11 mouse cellular contexts compared by ENCODE assay signal in the genomic region with DNA sequence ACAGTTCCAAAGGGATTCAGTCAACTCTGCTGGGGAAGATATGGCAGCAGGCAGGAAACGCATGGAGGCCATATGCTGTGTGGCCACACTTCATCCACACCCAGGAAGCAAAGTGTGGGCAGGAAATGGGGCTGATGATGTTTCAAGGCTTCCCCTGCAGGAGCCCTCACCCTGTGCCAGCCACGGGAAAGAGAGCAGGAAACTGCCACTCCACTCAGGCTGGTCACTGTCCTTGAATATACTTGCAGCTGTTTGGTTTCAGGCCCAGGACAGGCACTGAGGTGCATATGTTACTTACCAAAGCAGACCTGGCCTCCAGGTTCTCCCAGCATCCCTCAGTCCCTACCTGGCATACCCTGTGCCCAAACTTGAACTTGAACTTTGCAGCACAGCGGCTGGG. TPM values are rescaled to one million over a fixed set of nuclear protein-coding genes. Genes with fewer than 3 reads are reported as not detected.
DNase-seq lines count a peak whose midpoint lies in the region; ATAC-seq lines count a peak whose summit lies in the region.
"Had no signal": no experiment of that assay in that cellular context is flagged by ENCODE, and none has a peak within 500 bp of the region (broad histone marks: within the 10 kb centered on the region; RNA-seq: fewer than 3 reads in every experiment).

No protein-coding gene starts in this region.

- H3K9ac ChIP-seq in heart, embryonic 11.5 days (ENCODE audit: low read depth, low read length), result no peak overlapping the region
- H3K9ac ChIP-seq: limb, embryonic 13.5 days had no signal

- no peak for ATAC-seq in heart, embryonic 11.5 days (replicated peaks; ENCODE audit: insufficient number of reproducible peaks, low FRiP score, low TSS enrichment)

- WGBS in heart, embryonic 11.5 days (ENCODE audit: insufficient replicate concordance), result 50% methylated on average over 3 of the region's 3 CpGs
- 48% methylated on average over 3 of the region's 3 CpGs for WGBS in limb, embryonic 10.5 days

- no peaks in the 10 kb centered on the region for H3K27me3 ChIP-seq in heart, embryonic 11.5 days (ENCODE audit: control insufficient read depth, insufficient read depth, low read length)
- H3K27me3 ChIP-seq in limb, embryonic 10.5 days (ENCODE audit: low read depth, poor library complexity, severe bottlenecking), result peaks cover 26% of the 10 kb centered on the region

- H3K4me3 ChIP-seq in heart, embryonic 11.5 days (ENCODE audit: low read depth, low read length), result no peak overlapping the region
- no peak overlapping the region for H3K4me3 ChIP-seq in limb, embryonic 10.5 days
- H3K4me3 ChIP-seq: limb, embryonic 13.5 days had no signal

- H3K4me2 ChIP-seq in heart, embryonic 11.5 days, result peak overlapping the region; percentile 39
- H3K4me2 ChIP-seq: limb, embryonic 13.5 days had no signal

- H3K9me3 ChIP-seq in heart, embryonic 11.5 days (replicated peaks; ENCODE audit: control insufficient read depth, low read length), result no peaks in the 10 kb centered on the region
- no peaks in the 10 kb centered on the region for H3K9me3 ChIP-seq in limb, embryonic 10.5 days (replicated peaks)
- H3K9me3 ChIP-seq: limb, embryonic 13.5 days had no signal

- DNase-seq in heart, postnatal 14 days, result no peak
- DNase-seq in 416B (ENCODE audit: low read depth) (peak; percentile 88), ZHBTc4 (ENCODE audit: low read depth, low spot score) (peak; percentile 36)
- DNase-seq in limb, embryonic 10.5 days (ENCODE audit: low spot score), result no peak
- DNase-seq in retina, postnatal 1 day, result no peak
- DNase-seq in gastrocnemius, postnatal 36 days, result no peak
- DNase-seq in urinary bladder, postnatal 10 days (ENCODE audit: low spot score), result no peak
- DNase-seq: gastrocnemius, postnatal 10 days had no signal

- H3K27ac ChIP-seq in heart, embryonic 11.5 days (ENCODE audit: low read depth, low read length), result 0 out of 2 replicates have a peak overlapping the region, but pooled peaks have one; percentile 46
- peak overlapping the region; percentile 68 for H3K27ac ChIP-seq in limb, embryonic 10.5 days
- H3K27ac ChIP-seq: limb, embryonic 13.5 days had no signal

- 0 out of 2 replicates have a peak, but pooled peaks cover 6% of the 10 kb centered on the region for H3K4me1 ChIP-seq in heart, embryonic 11.5 days (ENCODE audit: control insufficient read depth, insufficient read depth, low read length)
- H3K4me1 ChIP-seq in limb, embryonic 10.5 days, result peaks cover 20% of the 10 kb centered on the region

- intact Hi-C loops in heart, postnatal 14 days (cut with DNase I), result no loop called here
- intact Hi-C loops in gastrocnemius, postnatal 36 days (cut with DNase I), result no loop called here

- no peaks in the 10 kb centered on the region for H3K36me3 ChIP-seq in heart, embryonic 11.5 days (ENCODE audit: control insufficient read depth, insufficient read depth, low read length)
- H3K36me3 ChIP-seq in limb, embryonic 10.5 days, result no peaks in the 10 kb centered on the region
- H3K36me3 ChIP-seq: limb, embryonic 13.5 days had no signal

RNA-seq across cellular contexts. Expression of gene Fam169a, which starts 2.7 kb away (rescaled TPM):
- 14.2 and 15.0 TPM in 2 replicates for polyA plus RNA-seq in heart, embryonic 11.5 days (2014; fragmentation: Nextera tagmentation; extraction: Ambion mirVana)
- total RNA-seq in heart, postnatal 14 days (2021), result under 1 TPM; 0.24 to 0.29 TPM
- polyA plus RNA-seq in limb, embryonic 10.5 days (2016; fragmentation: Nextera tagmentation; extraction: Ambion mirVana), result 7.5 and 7.8 TPM in 2 replicates
- total RNA-seq in gastrocnemius, postnatal 36 days (2021), result not detected

RNA-seq across cellular contexts. Expression of gene 1700029F12Rik, which starts 30.3 kb away (rescaled TPM):
- not detected in 2 replicates for polyA plus RNA-seq in heart, embryonic 11.5 days (2014; fragmentation: Nextera tagmentation; extraction: Ambion mirVana)
- total RNA-seq in heart, postnatal 14 days (2021), result not detected
- polyA plus RNA-seq in limb, embryonic 10.5 days (2016; fragmentation: Nextera tagmentation; extraction: Ambion mirVana), result not detected in 2 replicates
- not detected for total RNA-seq in gastrocnemius, postnatal 36 days (2021)
- total RNA-seq: gastrocnemius, postnatal 10 days had no signal
- polyA plus RNA-seq: large intestine, adult 2 months; limb, embryonic 13.5 days had no signal

RNA-seq across cellular contexts. Expression of gene Gm6169, which starts 34.6 kb away (rescaled TPM):
- polyA plus RNA-seq in heart, embryonic 11.5 days (2014; fragmentation: Nextera tagmentation; extraction: Ambion mirVana), result 3.0 and 3.3 TPM in 2 replicates
- total RNA-seq in heart, postnatal 14 days (2021), result 10 to 100 TPM in 1 of 2 experiments, under 1 TPM in 1; 0.63 to 14.3 TPM
- polyA plus RNA-seq in limb, embryonic 10.5 days (2016; fragmentation: Nextera tagmentation; extraction: Ambion mirVana), result 1.2 and 2.0 TPM in 2 replicates
- 1 to 10 TPM in 1 of 2 experiments, not detected in 1; 1.1 TPM for total RNA-seq in gastrocnemius, postnatal 36 days (2021)

Comparison
In these comparisons a context has a peak if more than half of its experiments do, and no peak if none do; other contexts are left out.
1. DNase-seq: peak in 416B (single experiment) and ZHBTc4 (single experiment); none in heart, postnatal 14 days (0 of 2), limb, embryonic 10.5 days (single experiment), retina, postnatal 1 day (single experiment), gastrocnemius, postnatal 36 days (0 of 2) and urinary bladder, postnatal 10 days (single experiment).